Mouse (Mus musculus): ENCODE data around the gene Sugp1. TPM values are rescaled to one million over a fixed set of nuclear protein-coding genes. Genes with fewer than 3 reads are reported as not detected.

The Sugp1 gene
- polyA plus RNA-seq, 1 experiment: 11.2 TPM

DNA sequence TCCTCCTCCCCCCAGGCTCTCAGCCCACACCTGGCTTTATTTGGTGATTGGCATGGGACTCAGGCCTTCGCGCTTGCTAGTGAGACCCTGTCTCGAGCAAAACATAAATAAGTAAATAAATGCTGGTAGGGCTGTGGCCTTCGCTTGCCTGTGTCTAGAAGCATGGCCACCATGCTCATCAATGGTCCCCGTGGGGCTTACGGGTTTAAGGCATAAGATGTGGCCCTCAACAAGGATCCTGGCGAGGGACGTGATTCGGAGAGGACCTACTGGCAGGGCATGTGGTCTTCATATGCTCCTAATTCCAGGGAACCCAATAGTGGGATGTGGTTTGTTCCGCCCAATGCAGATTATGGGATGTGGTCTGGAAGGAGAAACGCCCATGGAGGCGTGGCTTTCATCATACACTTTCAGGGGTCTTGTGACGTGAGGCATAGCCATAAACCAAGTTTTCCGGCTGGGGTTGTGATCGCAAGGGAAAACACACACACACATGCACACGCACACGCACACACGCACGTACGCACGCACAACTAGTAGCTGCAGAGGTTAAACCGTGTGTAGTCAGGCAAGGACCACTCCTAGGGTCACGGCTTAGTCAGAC is 68.7 kb downstream of the Sugp1 start:
- no peak for DNase-seq (ENCODE audit: low read depth)

- DNase-seq (ENCODE audit: low read depth): no peak
Observed at GRCm38 (mm10) chr8:70112401-70113016, 69.9 kb downstream of the Sugp1 start.

DNA sequence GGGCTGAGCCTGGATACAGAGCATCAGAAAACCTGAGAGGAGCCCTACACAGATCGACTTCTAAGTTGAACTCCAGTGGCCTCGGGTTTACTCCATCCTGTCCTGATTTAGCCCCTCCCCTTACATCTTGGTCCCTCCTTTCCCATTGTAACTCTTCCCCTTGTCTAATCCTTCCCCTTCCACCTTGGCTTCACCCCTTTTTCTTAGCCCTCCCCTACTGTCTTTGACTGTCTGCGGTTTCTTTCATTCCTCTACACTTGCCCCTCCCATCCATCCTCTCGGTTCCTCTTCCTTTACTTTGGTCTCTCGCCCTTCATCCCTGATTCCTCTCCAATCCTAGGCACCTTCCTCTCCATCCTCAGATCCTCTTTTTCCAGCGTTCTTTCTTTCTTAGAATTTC is 71.9 kb downstream of the Sugp1 start:
- no peak for DNase-seq (ENCODE audit: low read depth)

- no peak for DNase-seq (ENCODE audit: low read depth)
Observed at GRCm38 (mm10) chr8:70114892-70115291, 72.3 kb downstream of the Sugp1 start.

- DNase-seq (ENCODE audit: low read depth): no peak
Observed at GRCm38 (mm10) chr8:70117611-70118010, 75.0 kb downstream of the Sugp1 start.

DNA sequence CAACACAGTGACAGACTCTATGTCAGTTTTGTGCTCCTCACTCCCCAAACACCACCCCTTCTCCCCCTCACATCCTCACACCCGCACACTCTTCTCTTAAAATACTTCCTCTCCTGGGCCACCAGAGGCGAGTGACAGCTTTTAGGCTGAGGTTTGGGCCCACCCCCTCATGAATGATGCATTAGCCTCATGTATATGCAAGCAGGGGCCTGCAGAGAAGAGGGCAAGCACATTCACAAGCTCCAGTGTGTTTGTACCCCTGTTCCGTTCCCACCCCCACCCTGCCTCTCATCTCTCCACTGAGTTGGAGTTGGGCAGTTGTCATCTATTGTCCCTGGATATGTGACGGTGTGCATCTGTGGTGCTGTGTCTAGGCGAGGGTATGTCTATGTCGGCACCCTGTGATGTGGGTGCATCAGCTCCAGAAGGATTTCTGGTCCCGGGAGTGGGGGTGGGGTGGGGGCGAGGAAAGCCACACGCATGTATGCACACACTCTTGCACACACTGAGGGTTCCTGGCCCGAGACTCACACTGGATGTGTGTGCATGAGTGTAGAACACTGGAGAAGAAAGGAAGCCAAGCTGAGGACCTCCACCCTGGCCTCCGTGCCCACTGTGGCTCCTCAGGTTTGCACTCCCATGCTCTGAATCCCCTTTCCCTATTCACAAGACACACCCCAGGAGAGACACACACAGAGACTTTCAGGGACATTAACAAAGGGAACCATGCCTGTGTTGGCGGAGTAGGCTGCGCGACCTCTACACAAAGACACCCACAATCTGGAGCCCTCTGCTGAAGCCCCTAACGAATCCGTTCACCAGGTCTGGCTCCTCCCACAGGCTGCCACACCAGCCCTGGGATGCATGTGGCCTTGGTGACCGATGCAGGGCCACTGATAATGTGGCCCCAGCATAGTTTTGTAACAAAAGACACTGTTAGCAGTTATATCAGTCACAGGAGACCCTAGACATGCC is 76.4 kb downstream of the Sugp1 start:
- no peak for DNase-seq (ENCODE audit: low read depth)

GRCm38 (mm10) chr8:70120667-70121066 is 78.1 kb downstream of the Sugp1 start, which contains the start of gene Ncan:
Gene Ncan (minus strand): TSS chr8:70120873.
- DNase-seq (ENCODE audit: low read depth): no peak

Other genes with a start within 250 kb of the Sugp1 start
- 12.1 and 14.7 TPM in 2 replicates for gene Gmip, start 234.1 kb upstream of the Sugp1 start, polyA plus RNA-seq (2012; rRNA removed)
- 1.8 and 2.6 TPM in 2 replicates for gene Lpar2, start 220.4 kb upstream of the Sugp1 start, polyA plus RNA-seq (2012; rRNA removed)
- gene Pbx4, start 210.3 kb upstream of the Sugp1 start, polyA plus RNA-seq (2012; rRNA removed): 3.3 and 3.7 TPM in 2 replicates
- gene Cilp2, start 155.1 kb upstream of the Sugp1 start, polyA plus RNA-seq (2012; rRNA removed): 1.0 and 1.1 TPM in 2 replicates
- 10.3 and 13.0 TPM in 2 replicates for gene Tssk6, start 140.6 kb upstream of the Sugp1 start, polyA plus RNA-seq (2012; rRNA removed)
- 106 and 123 TPM in 2 replicates for gene Ndufa13, start 140.3 kb upstream of the Sugp1 start, polyA plus RNA-seq (2012; rRNA removed)
- gene Yjefn3, start 140.1 kb upstream of the Sugp1 start, polyA plus RNA-seq (2012; rRNA removed): 3.7 and 4.8 TPM in 2 replicates
- gene Gatad2a, start 46.4 kb upstream of the Sugp1 start, polyA plus RNA-seq (2012; rRNA removed): 51.1 and 68.3 TPM in 2 replicates
- gene Mau2, start 79 bp upstream of the Sugp1 start, polyA plus RNA-seq (2012; rRNA removed): 64.8 and 71.9 TPM in 2 replicates
- 1.1 and 2.1 TPM in 2 replicates for gene Tm6sf2, start 30.1 kb downstream of the Sugp1 start, polyA plus RNA-seq (2012; rRNA removed)
- gene Hapln4, start 40.6 kb downstream of the Sugp1 start, polyA plus RNA-seq (2012; rRNA removed): 0.09 and 0.14 TPM in 2 replicates
- gene Ncan, start 78.1 kb downstream of the Sugp1 start, polyA plus RNA-seq (2012; rRNA removed): 0.32 and 1.6 TPM in 2 replicates
- 16.6 and 20.4 TPM in 2 replicates for gene Nr2c2ap, start 88.5 kb downstream of the Sugp1 start, polyA plus RNA-seq (2012; rRNA removed)
- gene Rfxank, start 96.3 kb downstream of the Sugp1 start, polyA plus RNA-seq (2012; rRNA removed): 23.4 and 23.8 TPM in 2 replicates
- gene Borcs8, start 96.7 kb downstream of the Sugp1 start, polyA plus RNA-seq (2012; rRNA removed): 80.1 and 103 TPM in 2 replicates
- 0.08 and 0.36 TPM in 2 replicates for gene Mef2b, start 96.9 kb downstream of the Sugp1 start, polyA plus RNA-seq (2012; rRNA removed)
- 73.5 and 96.4 TPM in 2 replicates for gene Tmem161a, start 129.5 kb downstream of the Sugp1 start, polyA plus RNA-seq (2012; rRNA removed)
- gene Slc25a42, start 169.5 kb downstream of the Sugp1 start, polyA plus RNA-seq (2012; rRNA removed): 33.9 and 43.1 TPM in 2 replicates
- gene Sugp2, start 191.4 kb downstream of the Sugp1 start, polyA plus RNA-seq (2012; rRNA removed): 31.4 and 42.5 TPM in 2 replicates
- gene Armc6, start 191.7 kb downstream of the Sugp1 start, polyA plus RNA-seq (2012; rRNA removed): 12.0 and 14.1 TPM in 2 replicates
- gene Homer3, start 240.0 kb downstream of the Sugp1 start, polyA plus RNA-seq (2012; rRNA removed): 55.2 and 64.2 TPM in 2 replicates

All from gonadal fat pad, adult 2 months (tissue).